Mouse (Mus musculus) cerebellum, postnatal 4 days (tissue): Measurements from ENCODE around the gene Atxn2l.

Source experiments
- DNase-seq, 2 experiments: peaks; one replicate each; pipeline ENCODE4 v3.0.0; 2022; ENCODE audit warnings: low spot score in 2 of 2, mixed read lengths in 1 of 2

The Atxn2l gene

GRCm38 (mm10) chr7:126463004-126463403, 40.2 kb downstream of the Atxn2l start, which contains the start of gene Atp2a1:
Gene Atp2a1, minus strand, starts transcription at chr7:126463108.
- DNase-seq, result no peak

- DNase-seq, result no peak
Measured at GRCm38 (mm10) chr7:126461626-126462025, 41.6 kb downstream of the Atxn2l start.

- DNase-seq, result no peak
Measured at GRCm38 (mm10) chr7:126460623-126461399, 42.4 kb downstream of the Atxn2l start.

GRCm38 (mm10) chr7:126458844-126459618, 44.2 kb downstream of the Atxn2l start:
- DNase-seq, result no peak

- no peak for DNase-seq
Measured at GRCm38 (mm10) chr7:126458225-126458624, 45.0 kb downstream of the Atxn2l start.

- DNase-seq, result no peak
Measured at GRCm38 (mm10) chr7:126456382-126457266, 46.6 kb downstream of the Atxn2l start.

- no peak for DNase-seq
Measured at GRCm38 (mm10) chr7:126455242-126455641, 48.0 kb downstream of the Atxn2l start.

GRCm38 (mm10) chr7:126453861-126454260, 49.4 kb downstream of the Atxn2l start:
- DNase-seq, result no peak

- no peak for DNase-seq
Measured at GRCm38 (mm10) chr7:126452244-126452643, 51.0 kb downstream of the Atxn2l start.

GRCm38 (mm10) chr7:126450641-126451040, 52.6 kb downstream of the Atxn2l start:
- no peak for DNase-seq

- no peak for DNase-seq
Measured at GRCm38 (mm10) chr7:126449991-126450390, 53.2 kb downstream of the Atxn2l start.

GRCm38 (mm10) chr7:126448481-126448880, 54.8 kb downstream of the Atxn2l start:
- no peak for DNase-seq

- DNase-seq, result no peak
Measured at GRCm38 (mm10) chr7:126446217-126446616, 57.0 kb downstream of the Atxn2l start.

GRCm38 (mm10) chr7:126445104-126445815, 58.0 kb downstream of the Atxn2l start:
- DNase-seq, result no peak

GRCm38 (mm10) chr7:126444536-126444935, 58.7 kb downstream of the Atxn2l start:
- no peak for DNase-seq

GRCm38 (mm10) chr7:126443997-126444396, 59.2 kb downstream of the Atxn2l start:
- DNase-seq, result no peak
